Mouse (Mus musculus) cerebellum, adult 2 months (tissue): ENCODE measurements at regions not wholly inside any gene's neighbourhood (a gene's known extent, or its start where the extent isn't known, plus 50 kb on each side); places are given as distances from the start of the nearest gene placed in this dataset.

ENCODE experiments used
- DNase-seq, 2 experiments: peaks; one replicate each; pipeline ENCODE4 v3.0.0; 2021
- H3K27ac ChIP-seq: fragments of 200-500 bp; 2 replicates; pipeline ENCODE4 v1.5.1; 2012; ENCODE audit warnings: low read length, control low read depth, inconsistent platforms; ENCODE audit not compliant: insufficient read depth
- H3K27me3 ChIP-seq: fragments of 200-500 bp; 2 replicates; pipeline ENCODE4 v1.6.1; 2012; ENCODE audit warnings: inconsistent platforms, mild to moderate bottlenecking, low read length, moderate library complexity; ENCODE audit not compliant: control insufficient read depth, insufficient read depth
- H3K4me1 ChIP-seq: fragments of 200-500 bp; 2 replicates; pipeline ENCODE4 v1.6.1; 2011; ENCODE audit warnings: low read length; ENCODE audit not compliant: control insufficient read depth, insufficient read depth
- H3K4me3 ChIP-seq: fragments of 200-500 bp; replicated peaks from 2 replicates; pipeline ENCODE3; 2011; ENCODE audit warnings: mild to moderate bottlenecking, low read depth, low read length, control low read depth; ENCODE audit not compliant: insufficient read depth
- CTCF ChIP-seq: fragments of 200-500 bp; IDR thresholded peaks from 2 replicates; pipeline ENCODE4 v1.5.1; 2011; ENCODE audit warnings: low read depth, mild to moderate bottlenecking, control low read depth, low read length, moderate library complexity, borderline replicate concordance; ENCODE audit not compliant: insufficient read depth
- POLR2A ChIP-seq: fragments of 200-500 bp; IDR thresholded peaks from 2 replicates; pipeline ENCODE4 v1.6.1; 2011; ENCODE audit warnings: low read length, control low read depth, borderline replicate concordance; ENCODE audit not compliant: insufficient read depth
- WGBS: fragments of 180-500 bp; shearing (Covaris S2); methylation state at CpG from one replicate; pipeline ENCODE4 v1.1.7; 2018; 5-methylcytosine and 5-hydroxymethylcytosine counted together

DNA sequence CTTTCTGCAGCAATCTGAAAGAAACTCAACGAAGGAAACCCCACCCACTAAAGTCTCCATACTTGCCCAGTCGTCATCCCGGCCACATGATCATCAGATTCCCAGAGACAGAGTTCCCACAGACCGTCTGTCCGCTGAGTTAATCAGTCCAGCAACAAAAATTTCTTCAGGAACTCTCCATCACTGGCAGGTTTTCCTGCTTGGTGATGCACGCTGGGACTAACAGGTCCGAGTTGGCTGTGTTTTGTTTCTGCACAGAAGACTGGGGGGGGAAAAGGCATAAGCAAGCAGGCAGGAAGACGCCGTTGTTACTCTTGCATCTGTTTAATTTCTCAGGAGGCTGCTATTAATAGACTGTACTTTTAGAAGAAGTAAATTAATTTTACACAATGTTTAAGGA is 215.3 kb upstream of the Sox2 start:
- Histone ChIP-seq H3K27ac (no peak overlapping the region), H3K27me3 (no peaks in the 10 kb centered on the region), H3K4me3 (no peak overlapping the region), H3K4me1 (no peaks in the 10 kb centered on the region)
- TF ChIP-seq POLR2A, result no peak
- TF ChIP-seq CTCF, result no peak
- no peak for DNase-seq
- WGBS, result 31% methylated on average over 9 of the region's 9 CpGs

DNA sequence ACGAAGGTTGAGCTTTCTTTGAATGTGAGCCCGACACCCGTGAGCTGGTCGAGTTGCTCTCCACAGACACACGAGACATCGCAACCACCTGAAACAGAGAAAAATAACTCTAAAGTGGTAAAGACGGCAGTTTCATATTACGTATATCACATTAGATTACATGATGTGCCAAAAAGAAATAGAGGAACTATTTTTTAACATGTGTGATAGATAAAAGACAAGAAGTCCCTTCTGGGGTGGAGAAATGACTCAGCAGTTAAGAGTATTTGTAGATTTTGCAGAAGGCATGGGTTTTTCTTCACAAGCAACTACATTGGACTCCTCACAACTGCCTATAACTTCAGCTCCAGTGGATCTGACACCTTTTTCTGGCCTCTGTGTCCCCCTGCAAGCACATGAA is 222.2 kb upstream of the Sox2 start:
- H3K27me3 ChIP-seq, result no peaks in the 10 kb centered on the region
- no peak for TF ChIP-seq POLR2A

DNA sequence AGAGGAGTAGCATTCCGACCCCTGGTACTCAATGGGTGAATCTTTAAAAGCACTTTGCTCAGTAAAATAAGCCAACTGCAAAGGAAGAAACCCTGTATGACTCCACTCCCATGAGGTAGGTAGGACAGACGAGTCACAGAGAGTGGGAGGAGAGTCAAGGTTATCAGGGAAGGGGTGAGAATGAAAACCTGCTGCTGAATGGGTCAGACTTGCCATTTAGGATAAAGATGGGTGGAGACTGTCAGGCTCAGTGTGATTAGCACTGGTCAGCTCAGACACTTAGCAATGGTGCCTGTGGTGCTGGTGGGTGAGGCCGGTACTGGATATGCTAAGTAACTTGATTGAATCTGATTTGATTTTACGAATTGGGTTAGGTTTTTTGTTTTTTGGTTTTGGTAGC is 222.7 kb upstream of the Sox2 start:
- H3K27me3 ChIP-seq, result no peaks in the 10 kb centered on the region
- 92% methylated on average over 4 of the region's 4 CpGs for WGBS
- no peak for DNase-seq
- no peaks in the 10 kb centered on the region for H3K4me1 ChIP-seq
- no peak for TF ChIP-seq POLR2A
- no peak for TF ChIP-seq CTCF
- no peak overlapping the region for H3K27ac ChIP-seq
- H3K4me3 ChIP-seq, result no peak overlapping the region

More for the DNA sequence above, 222.2 kb upstream of the Sox2 start:
- no peaks in the 10 kb centered on the region for H3K4me1 ChIP-seq
- DNase-seq, result no peak
- no peak overlapping the region for H3K27ac ChIP-seq
- 95% methylated on average over 8 of the region's 8 CpGs for WGBS
- no peak overlapping the region for H3K4me3 ChIP-seq

DNA sequence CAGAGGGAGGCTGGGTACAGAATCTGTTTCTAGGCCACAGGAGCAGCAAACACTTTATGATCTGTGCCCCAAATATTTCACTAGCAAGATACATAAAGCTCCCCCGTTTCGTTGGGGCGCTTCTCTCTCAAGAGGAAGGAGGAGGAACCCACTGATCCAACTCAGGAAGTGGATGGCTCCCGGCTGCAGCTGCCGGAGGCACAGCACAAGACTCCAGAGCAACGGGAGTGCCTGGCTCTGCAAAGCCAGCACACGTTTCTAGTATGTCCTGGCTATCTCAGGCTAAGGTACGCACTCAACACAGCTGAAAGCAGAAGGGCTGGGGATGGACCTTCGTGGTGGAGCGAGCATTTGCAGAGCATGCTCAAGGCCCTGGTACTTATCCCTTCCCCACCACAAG is 223.2 kb upstream of the Sox2 start:
- Histone ChIP-seq H3K4me3 (no peak overlapping the region), H3K4me1 (no peaks in the 10 kb centered on the region), H3K27ac (no peak overlapping the region), H3K27me3 (no peaks in the 10 kb centered on the region)
- no peak for DNase-seq
- TF ChIP-seq CTCF (no peak), POLR2A (no peak)
- 85% methylated on average over 10 of the region's 10 CpGs for WGBS

DNA sequence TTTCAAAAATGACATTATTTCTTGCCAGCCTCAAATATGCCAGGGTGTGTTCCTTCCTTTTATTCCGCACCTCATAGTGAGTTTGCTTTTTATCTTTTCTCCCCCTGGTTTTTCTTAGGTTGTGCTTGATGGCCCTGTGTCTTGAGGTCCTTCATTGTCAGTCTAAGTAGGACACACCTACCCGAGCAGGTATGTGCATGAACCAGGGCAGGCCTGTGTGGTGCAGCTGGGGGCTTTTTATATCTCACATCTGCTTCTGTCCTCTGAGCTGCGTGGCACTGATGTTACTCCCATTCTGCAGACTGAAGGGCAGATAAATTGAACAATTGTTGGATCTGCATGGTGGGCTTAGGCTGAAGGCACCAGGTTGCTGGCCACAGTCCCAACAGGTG is 238.3 kb upstream of the Sox2 start:
- TF ChIP-seq POLR2A (no peak), CTCF (no peak)
- no peaks in the 10 kb centered on the region for H3K4me1 ChIP-seq
- H3K27ac ChIP-seq, result no peak overlapping the region
- no peak overlapping the region for H3K4me3 ChIP-seq
- no peaks in the 10 kb centered on the region for H3K27me3 ChIP-seq
- WGBS, result 66% methylated on average over 3 of the region's 3 CpGs
- DNase-seq, result no peak

DNA sequence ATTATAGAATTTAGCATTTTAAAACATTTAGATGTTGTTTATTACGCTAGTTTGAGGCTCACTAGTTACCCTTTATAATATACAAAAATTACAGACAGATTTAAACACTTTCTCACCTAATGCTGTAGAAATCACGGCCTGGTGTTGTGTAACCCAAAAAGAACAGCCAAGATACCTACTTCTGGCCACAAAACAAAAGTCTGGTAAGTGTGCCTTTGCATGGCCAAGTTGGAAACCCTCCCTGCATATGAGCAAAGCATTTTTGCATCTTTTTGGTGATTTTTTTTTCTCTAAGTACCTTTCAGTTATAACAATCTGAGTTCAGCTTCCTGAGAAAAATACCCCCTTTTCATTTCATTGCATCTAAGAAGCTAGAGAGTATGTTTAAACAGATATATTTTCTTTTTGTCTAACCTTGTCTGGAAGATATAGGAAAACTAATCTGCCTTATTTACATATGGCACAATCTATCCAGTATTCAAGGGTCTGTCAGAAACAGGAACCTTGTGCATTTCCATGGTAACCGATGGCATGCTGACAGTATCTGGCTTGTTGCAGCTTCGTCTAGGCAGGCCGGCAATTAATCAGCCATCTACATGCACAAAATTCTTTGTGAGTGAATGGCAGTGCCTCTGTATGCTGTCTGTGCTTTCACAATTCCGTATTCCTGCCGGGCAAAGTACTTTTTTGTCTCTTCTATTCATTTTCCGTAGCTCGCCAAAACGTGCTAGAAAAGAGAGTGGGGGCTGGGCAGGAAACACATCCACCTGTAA is 238.9 kb upstream of the Sox2 start:
- no peaks in the 10 kb centered on the region for H3K4me1 ChIP-seq
- no peaks in the 10 kb centered on the region for H3K27me3 ChIP-seq
- no peak for DNase-seq
- no peak overlapping the region for H3K4me3 ChIP-seq
- TF ChIP-seq CTCF (no peak), POLR2A (no peak)
- WGBS, result 23% methylated on average over 10 of the region's 10 CpGs
- no peak overlapping the region for H3K27ac ChIP-seq

DNA sequence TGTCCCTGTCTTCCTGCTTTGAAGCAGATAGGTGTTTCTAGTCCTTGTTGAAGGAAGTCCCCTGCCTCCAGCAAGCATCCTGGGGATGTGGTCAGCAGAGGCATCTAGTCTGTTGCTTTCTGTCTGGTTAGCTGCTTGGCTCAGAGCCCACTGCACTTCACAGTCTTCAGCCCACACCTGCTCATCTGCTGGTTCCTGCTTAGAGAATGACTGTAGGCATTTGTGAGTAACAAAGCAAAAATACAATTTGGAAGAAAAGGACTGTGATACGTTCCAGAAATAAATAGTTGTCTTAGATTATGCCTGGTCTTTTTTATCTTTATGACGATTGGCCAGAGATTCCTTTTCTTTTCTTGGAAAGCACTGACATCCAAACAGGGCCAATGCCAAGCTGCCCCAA is 246.6 kb upstream of the Sox2 start:
- 23% methylated on average over 2 of the region's 2 CpGs for WGBS
- Histone ChIP-seq H3K27me3 (no peaks in the 10 kb centered on the region), H3K4me3 (no peak overlapping the region), H3K27ac (no peak overlapping the region), H3K4me1 (no peaks in the 10 kb centered on the region)
- no peak for DNase-seq
- TF ChIP-seq CTCF, result no peak
- TF ChIP-seq POLR2A, result no peak

DNA sequence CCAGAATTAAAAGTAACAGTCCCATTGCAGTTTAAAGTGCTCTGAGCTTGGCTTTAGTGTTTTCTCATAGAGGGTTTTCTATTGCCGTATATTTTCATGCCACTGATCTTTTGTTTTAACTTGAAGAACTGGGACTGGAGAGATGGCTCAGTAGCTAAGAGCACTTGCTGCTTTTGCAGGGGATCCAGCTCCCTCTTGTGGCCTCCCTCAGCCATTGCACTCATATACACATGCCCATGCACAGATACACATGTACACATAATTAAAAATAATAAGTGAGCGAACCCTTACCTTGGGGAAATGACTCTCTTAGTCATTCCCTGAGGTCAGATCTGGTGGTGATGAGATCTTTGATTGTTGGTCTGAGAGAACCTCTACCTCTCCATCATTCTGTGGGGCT is 258.9 kb upstream of the Sox2 start:
- no peaks in the 10 kb centered on the region for H3K4me1 ChIP-seq
- WGBS, result 95% methylated on average over 2 of the region's 2 CpGs

More for the DNA sequence above, 258.9 kb upstream of the Sox2 start:
- Histone ChIP-seq H3K4me3 (no peak overlapping the region), H3K27ac (no peak overlapping the region), H3K27me3 (no peaks in the 10 kb centered on the region)
- TF ChIP-seq CTCF (no peak), POLR2A (no peak)
- no peak for DNase-seq
